Mouse (Mus musculus): ENCODE data around the gene Otud7a.

Otud7a gene

DNA sequence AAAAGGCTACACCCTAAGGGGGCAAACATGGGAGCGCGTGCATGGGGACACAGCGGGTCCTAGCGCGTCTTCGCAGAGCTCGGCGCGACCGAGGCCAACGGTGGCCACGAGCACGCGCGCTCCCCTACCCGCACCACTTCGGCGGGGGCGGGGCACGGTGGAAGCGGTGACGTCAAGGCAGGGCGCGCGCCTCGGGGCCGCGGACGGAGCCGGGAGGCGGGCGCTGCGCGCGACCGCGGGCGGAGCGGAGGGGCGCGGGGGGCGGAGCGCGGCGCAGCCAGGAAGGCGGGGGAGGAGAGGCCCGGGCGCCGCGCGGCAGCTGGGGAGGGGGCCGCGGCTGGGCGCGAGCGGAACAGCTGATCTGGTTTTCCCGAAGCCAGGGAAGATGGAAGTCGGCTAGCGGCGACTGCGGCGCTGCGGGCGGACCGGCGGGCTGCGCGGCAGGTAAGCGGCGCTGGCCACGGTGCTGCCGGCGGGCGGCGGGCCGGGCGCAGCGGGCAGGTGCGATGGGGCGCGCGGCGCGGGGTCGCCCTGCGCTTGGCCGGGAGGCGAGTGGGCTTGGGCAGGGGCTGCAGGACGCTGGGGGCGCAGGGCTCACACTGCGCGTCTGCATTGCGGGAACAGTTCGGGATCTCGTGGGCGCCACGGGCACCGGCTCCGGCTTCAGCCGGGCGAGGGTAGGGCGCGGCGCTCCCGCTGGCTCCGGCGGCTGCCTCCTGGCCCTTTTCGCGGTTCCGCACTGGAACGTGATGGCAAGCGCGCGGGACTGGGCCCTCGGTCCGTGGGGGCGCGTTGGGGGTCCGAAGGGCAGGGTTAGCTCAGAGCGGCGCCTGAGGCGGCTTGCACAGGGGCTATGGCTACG lies at the start of gene Otud7a:
Gene Otud7a (plus strand): TSS at position 268 of the 862 bp plus-strand sequence.
- DNase-seq (ENCODE audit: low read depth), result no peak

DNA sequence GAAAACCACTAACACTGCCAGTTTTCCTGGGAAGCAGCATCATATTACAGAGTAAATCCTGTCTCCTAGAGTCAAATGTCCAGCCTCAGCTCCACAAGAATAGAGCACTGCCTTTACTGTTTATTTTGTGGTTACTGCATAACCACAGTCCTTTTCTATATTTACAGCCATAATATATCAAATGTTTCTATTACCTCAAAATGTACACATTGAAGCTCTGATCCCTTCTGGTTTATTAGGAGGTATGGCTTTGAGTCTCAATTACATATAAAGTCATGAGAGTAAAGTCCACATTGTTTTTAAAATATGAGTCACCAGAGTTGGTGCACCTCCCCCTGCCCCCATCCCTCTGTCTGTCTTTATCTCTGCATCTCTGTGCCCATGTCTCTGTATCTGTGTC lies 38.6 kb upstream of the Otud7a start:
- no peak for DNase-seq (ENCODE audit: low read depth)

DNA sequence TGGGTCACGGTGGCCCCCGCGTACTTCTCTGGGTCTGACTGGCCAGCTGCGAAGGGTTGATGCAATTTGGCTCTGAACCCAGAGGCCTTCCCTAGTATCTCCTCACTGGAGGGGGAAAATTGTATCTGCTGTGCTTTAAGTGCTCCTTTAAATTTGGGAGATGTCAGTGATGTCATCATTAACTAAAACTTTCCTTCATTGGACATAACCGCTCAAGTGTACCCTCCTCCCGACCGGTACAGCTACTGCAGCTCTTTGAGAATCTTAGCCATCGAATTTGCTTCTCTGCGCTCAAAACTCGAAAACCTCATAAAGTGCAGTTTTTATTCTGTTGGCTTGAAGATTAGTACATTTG lies 772 bp downstream of the Otud7a start:
- DNase-seq (ENCODE audit: low read depth), result no peak

- DNase-seq (ENCODE audit: low read depth), result no peak
These were observed 2.4 kb downstream of the Otud7a start for GRCm38 (mm10) chr7:63446951-63447350.

GRCm38 (mm10) chr7:63455228-63455627 lies 10.7 kb downstream of the Otud7a start:
- DNase-seq (ENCODE audit: low read depth), result no peak

DNA sequence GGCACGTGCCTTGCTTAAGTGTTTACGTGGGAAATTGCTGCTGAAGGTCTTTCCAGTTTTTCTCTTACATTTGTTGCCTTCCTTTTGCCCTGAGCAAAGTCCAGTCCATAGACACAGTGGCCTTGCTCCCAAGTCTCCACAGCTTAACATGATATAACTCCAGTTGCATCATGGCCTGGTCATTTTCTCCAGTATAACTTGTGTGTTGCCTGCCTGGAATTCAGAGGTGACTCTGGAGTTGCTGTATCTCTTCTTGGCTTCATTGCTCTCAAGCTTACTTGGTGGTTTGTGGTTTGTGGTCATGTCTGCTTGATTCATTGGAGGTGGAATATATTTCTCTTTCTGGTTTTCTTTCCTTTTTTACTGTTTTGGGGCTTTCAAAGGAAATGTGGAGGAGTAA lies 17.7 kb downstream of the Otud7a start:
- no peak for DNase-seq (ENCODE audit: low read depth)

- no peak for DNase-seq (ENCODE audit: low read depth)
These were observed 18.1 kb downstream of the Otud7a start for GRCm38 (mm10) chr7:63462684-63463083.

DNA sequence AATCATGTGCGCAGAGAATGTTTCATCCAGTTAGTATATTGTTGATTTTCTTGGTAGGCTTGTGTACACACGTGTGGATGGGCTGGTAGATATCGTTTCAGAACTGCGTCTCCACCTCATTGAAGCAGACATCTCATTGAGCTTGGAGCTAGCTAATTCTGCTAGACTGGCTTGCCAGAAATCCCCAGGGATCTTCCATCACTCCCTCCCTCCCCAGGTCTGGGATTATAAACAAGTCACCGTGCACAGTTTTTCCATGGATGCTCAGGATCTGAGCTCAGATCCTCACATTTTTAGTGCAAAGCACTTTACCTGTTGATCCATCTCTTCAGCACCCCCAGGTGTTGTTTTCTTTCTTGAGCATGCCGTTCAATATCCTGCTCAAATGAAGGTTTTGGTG lies 22.2 kb downstream of the Otud7a start:
- DNase-seq (ENCODE audit: low read depth), result no peak

GRCm38 (mm10) chr7:63468258-63468657 lies 23.7 kb downstream of the Otud7a start:
- DNase-seq (ENCODE audit: low read depth), result no peak

DNA sequence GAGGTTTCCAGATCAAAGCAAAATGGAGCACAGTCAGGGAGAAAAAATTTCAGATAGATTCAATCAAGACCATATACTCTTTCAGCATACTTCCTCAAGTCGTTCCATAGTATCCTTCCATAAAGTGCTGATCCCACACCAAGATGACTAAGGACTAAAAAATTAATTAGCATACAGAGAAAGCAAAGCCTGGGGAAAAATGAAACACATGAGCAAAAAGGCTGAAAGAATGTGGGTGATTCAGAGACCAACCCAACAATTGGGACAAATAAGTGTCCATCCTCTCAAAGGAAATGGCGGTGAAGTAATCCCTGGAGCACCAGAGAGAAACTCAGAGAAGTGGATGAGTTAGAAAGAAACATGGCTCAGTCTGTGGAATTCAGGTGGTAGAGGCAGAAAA lies 38.5 kb downstream of the Otud7a start:
- DNase-seq (ENCODE audit: low read depth), result no peak

- DNase-seq (ENCODE audit: low read depth), result no peak
These were observed 52.5 kb downstream of the Otud7a start for GRCm38 (mm10) chr7:63497051-63497547.

GRCm38 (mm10) chr7:63504202-63504601 lies 59.7 kb downstream of the Otud7a start:
- DNase-seq (ENCODE audit: low read depth), result no peak

DNA sequence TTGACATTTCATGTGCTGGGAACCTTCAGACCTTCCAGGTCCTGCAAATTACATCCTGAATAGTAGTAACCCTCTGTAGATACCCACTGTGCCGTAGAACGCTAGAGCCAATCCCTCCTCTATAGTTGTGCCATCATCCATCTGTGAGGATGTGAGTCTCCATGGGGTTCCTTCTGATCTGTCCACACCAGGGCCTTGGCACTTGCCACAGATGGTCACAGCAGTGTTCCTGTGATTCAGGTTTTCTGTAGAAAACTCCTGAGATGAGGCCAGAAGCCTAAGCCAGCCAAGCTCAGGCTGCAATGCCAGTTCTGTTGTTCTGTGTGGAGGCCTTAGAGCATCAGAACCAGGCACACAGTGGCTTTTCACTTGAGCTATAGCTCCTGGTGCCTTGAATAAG lies 63.5 kb downstream of the Otud7a start:
- DNase-seq (ENCODE audit: low read depth), result no peak

DNA sequence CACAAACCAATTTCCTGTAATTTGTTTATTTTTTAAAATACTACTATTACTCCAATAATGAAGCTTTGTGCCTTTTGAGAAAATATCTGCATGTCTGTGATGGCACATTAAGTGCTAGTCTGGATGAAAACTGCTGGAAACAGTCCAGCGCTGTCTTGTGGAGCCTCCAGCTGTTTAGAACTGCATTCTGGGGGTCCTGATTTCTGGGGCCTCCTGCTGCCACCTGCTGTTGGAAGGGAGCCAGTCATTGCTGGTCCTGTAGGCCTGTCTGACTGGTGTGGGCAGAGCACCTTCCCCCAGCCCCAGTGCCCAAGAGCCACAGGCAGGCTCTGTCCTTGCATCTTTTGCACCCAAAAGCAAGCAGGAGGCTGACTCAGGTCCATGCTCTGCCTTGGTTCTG lies 65.3 kb downstream of the Otud7a start:
- DNase-seq (ENCODE audit: low read depth), result no peak

GRCm38 (mm10) chr7:63511458-63511857 lies 66.9 kb downstream of the Otud7a start:
- DNase-seq (ENCODE audit: low read depth), result no peak

- no peak for DNase-seq (ENCODE audit: low read depth)
These were observed 68.0 kb downstream of the Otud7a start for GRCm38 (mm10) chr7:63512561-63512960.

- no peak for DNase-seq (ENCODE audit: low read depth)
These were observed 71.8 kb downstream of the Otud7a start for GRCm38 (mm10) chr7:63516141-63516895.

DNA sequence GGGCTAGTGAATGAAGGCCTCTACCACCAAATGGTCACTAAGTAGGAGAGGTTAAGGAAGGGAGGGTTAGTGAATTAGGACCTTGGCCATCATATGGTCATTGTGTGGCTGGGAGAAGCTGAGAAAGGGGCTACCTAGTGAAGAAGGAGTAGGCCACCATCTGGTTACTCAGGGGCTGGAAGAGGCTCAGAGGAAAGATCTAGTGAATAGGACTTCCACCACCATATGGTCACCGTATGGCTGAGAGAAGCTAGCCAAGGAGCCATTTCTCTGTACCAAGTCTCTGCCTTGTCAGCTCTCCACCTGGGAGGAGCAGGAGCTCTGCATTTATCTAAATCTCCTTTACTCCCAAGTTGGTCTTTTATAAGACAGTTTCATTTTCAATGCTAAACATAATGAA lies 75.7 kb downstream of the Otud7a start:
- DNase-seq (ENCODE audit: low read depth), result no peak

DNA sequence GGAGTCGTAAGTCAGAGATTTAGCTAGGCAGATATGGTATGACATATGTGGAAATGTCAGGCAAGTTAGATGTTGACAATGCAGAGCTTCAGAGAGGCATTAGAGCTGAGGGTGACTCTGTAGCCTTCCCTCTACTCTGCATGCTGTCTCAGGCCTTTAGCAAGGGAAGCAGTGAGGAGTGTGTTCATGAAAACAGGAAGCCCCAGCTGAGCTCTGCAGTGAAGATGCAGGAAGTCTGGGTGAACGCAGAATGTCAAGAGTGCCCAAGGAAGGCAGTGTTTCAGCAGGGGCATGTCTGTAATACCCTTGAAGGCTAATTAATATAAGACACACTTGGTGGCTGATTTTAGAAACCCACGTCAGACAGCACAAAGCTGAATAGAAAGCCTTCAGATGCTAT lies 77.9 kb downstream of the Otud7a start:
- no peak for DNase-seq (ENCODE audit: low read depth)

DNA sequence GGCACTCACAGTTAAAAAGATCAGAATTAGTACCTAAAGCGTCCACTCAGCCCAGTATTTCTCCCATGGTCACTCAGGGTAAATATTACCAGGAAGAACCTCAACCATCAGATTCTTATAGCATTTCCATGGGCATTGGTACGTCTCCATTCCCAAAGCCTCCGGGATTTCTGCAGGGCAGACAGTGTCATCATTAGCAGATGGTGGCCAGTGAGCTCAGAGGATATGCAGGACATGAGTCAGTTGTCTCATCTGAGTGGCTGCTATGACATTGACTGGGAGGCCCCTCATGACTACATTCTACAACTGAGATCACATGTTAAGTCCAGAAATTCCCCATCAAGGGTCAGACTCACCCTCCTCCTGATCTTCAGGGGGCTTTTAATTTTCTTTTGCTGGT lies 78.5 kb downstream of the Otud7a start:
- no peak for DNase-seq (ENCODE audit: low read depth)

DNA sequence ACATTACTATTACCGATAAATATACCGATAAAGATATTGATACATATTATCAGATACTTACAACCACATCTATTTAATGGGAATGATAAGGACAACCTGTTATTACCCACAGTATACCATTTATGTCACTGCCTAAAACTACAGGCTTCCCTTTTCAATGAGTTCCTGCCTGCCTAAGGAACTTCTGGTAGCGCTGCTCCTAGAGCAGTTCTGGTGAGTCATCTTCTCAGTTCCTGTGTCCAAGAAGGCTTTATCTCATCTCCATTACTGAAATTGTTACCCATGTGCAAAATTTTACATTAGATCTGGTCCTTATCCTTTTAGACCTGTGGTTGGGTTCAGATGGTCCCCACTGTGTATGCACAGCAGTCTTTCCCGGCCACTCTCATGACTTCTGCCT lies 95.7 kb downstream of the Otud7a start:
- no peak for DNase-seq (ENCODE audit: low read depth)

GRCm38 (mm10) chr7:63554457-63554856 lies 109.9 kb downstream of the Otud7a start:
- no peak for DNase-seq (ENCODE audit: low read depth)

- DNase-seq (ENCODE audit: low read depth), result no peak
These were observed 111.8 kb downstream of the Otud7a start for GRCm38 (mm10) chr7:63556324-63556723.
